Mouse (Mus musculus) stomach, embryonic 14.5 days (tissue): ENCODE results near the gene Prpsap1. TPM values are rescaled to one million over a fixed set of nuclear protein-coding genes. Genes with fewer than 3 reads are reported as not detected.

Experiments used
- ATAC-seq: fragments of 200-750 bp; cut with Nextera tagmentation; 2 replicates; pipeline ENCODE4 v1.8.0; 2017; ENCODE audit warnings: low read depth, moderate TSS enrichment; ENCODE audit not compliant: insufficient number of reproducible peaks, insufficient read depth, low FRiP score
- H3K27ac ChIP-seq: fragments of 300-500 bp; sonication (generic); 2 replicates; pipeline ENCODE4 v1.5.1; 2014; ENCODE audit warnings: mild to moderate bottlenecking, low read length, moderate library complexity, mixed read lengths
- H3K27me3 ChIP-seq: fragments of 300-500 bp; sonication (generic); 2 replicates; pipeline ENCODE4 v1.6.1; 2014; ENCODE audit warnings: low read length, control low read depth, mixed read lengths; ENCODE audit not compliant: control insufficient read depth, insufficient read depth
- H3K36me3 ChIP-seq: fragments of 300-500 bp; sonication (generic); 2 replicates; pipeline ENCODE4 v1.6.1; 2014; ENCODE audit warnings: mild to moderate bottlenecking, control low read depth, low read length, moderate library complexity, mixed read lengths; ENCODE audit not compliant: control insufficient read depth, insufficient read depth
- H3K4me1 ChIP-seq: fragments of 300-500 bp; sonication (generic); 2 replicates; pipeline ENCODE4 v1.6.1; 2014; ENCODE audit warnings: low read length, control low read depth, mixed read lengths; ENCODE audit not compliant: control insufficient read depth, insufficient read depth
- H3K4me2 ChIP-seq: fragments of 300-500 bp; sonication (generic); replicated peaks from 2 replicates; pipeline ENCODE4 v1.6.1; 2014; ENCODE audit warnings: low read depth, low read length, control low read depth
- H3K4me3 ChIP-seq: fragments of 300-500 bp; sonication (generic); 2 replicates; pipeline ENCODE4 v1.5.1; 2014; ENCODE audit warnings: low read depth, low read length, control low read depth
- H3K9ac ChIP-seq: fragments of 300-500 bp; sonication (generic); replicated peaks from 2 replicates; pipeline ENCODE4 v1.6.1; 2014; ENCODE audit warnings: low read depth, mild to moderate bottlenecking, control low read depth, low read length, moderate library complexity, mixed read lengths
- H3K9me3 ChIP-seq: fragments of 300-500 bp; sonication (generic); 2 replicates; pipeline ENCODE4 v1.6.1; 2016; ENCODE audit warnings: low read depth, low read length, control low read depth; ENCODE audit not compliant: control insufficient read depth
- WGBS: fragments of 180-500 bp; shearing (Covaris S2); extraction: QIAGEN DNeasy Blood & Tissue Kit; methylation state at CpG from one replicate; pipeline ENCODE4 v1.1.7; 2014; 5-methylcytosine and 5-hydroxymethylcytosine counted together
- polyA plus RNA-seq: library from polyadenylated mRNA; unstranded; fragments of >200 nt; fragmentation: Nextera tagmentation; extraction: Ambion mirVana; gene quantifications from 2 replicates; pipeline ENCODE4 v1.2.1, GENCODE M21; 2014

The Prpsap1 gene
- polyA plus RNA-seq, 1 experiment from 2014 or later, result 218 TPM

DNA sequence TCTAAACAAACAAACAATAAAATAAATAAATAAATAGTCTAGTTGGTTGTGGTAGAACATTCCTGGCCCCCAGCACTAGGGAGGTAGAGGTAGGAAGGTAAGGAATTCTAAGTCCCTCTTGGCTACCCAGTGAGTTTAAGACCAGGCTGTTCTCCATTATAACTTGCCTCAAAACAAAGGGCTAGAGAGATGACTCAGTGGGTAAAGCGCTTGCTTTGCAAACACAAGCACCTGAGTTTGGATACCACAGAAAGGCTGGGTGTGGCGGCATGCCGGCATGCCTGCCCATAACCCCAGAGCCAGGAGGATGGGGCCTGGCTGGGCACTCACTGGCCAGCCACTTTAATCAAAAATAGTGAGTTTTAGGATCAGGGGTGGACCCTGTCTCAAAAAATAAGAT is 28.0 kb upstream of the Prpsap1 start:
- no peak overlapping the region for H3K27ac ChIP-seq
- WGBS, result 68% methylated on average over 3 of the region's 3 CpGs
- no peaks in the 10 kb centered on the region for H3K9me3 ChIP-seq
- peaks cover 26% of the 10 kb centered on the region for H3K4me1 ChIP-seq
- ATAC-seq, result no peak; the same call in 1 of the 2 replicates
- H3K4me3 ChIP-seq, result no peak overlapping the region
- no peaks in the 10 kb centered on the region for H3K27me3 ChIP-seq
- H3K9ac ChIP-seq, result no peak overlapping the region
- H3K36me3 ChIP-seq, result no peaks in the 10 kb centered on the region
- no peak overlapping the region for H3K4me2 ChIP-seq

DNA sequence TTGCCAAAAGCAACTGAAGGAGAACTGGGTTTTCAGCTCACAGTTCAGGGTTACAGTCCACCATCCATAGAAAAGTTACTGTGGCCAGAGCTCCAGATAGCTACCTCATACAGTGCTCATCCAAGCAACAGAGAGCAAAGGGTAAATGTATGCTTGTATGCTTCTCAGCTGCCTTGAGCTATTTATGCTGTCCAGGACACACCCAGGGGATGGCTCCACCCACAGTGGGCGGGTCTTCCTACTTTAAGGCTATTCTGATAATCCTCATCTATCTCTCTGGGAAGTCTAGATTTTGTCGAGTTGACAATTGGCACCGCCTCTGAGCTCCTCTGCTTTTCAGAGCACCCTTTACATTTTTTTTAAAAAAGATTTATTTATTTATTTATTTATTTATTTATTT is 27.1 kb upstream of the Prpsap1 start:
- H3K27ac ChIP-seq, result no peak overlapping the region
- no peak overlapping the region for H3K4me3 ChIP-seq
- no peaks in the 10 kb centered on the region for H3K9me3 ChIP-seq
- H3K27me3 ChIP-seq, result no peaks in the 10 kb centered on the region
- no peak for ATAC-seq
- H3K4me1 ChIP-seq, result peaks cover 26% of the 10 kb centered on the region
- H3K36me3 ChIP-seq, result no peaks in the 10 kb centered on the region
- H3K4me2 ChIP-seq, result no peak overlapping the region
- no peak overlapping the region for H3K9ac ChIP-seq
- WGBS, result 55% methylated on average over 3 of the region's 3 CpGs

- Histone ChIP-seq H3K9me3 (no peaks in the 10 kb centered on the region), H3K27me3 (no peaks in the 10 kb centered on the region), H3K4me3 (no peak overlapping the region), H3K4me2 (no peak overlapping the region), H3K4me1 (peaks cover 21% of the 10 kb centered on the region), H3K9ac (no peak overlapping the region), H3K36me3 (no peaks in the 10 kb centered on the region), H3K27ac (peak overlapping the region; percentile 87; the same call in 1 of the 2 replicates)
- WGBS, result 30% methylated on average over 8 of the region's 8 CpGs
- ATAC-seq, result peak; percentile 61; the same call in 1 of the 2 replicates
These were observed 24.5 kb upstream of the Prpsap1 start for GRCm38 (mm10) chr11:116518482-116518881.

- H3K9ac ChIP-seq, result no peak overlapping the region
- no peak for ATAC-seq
- no peaks in the 10 kb centered on the region for H3K36me3 ChIP-seq
- H3K4me2 ChIP-seq, result no peak overlapping the region
- H3K27me3 ChIP-seq, result no peaks in the 10 kb centered on the region
- H3K4me3 ChIP-seq, result no peak overlapping the region
- WGBS, result 24% methylated on average over 24 of the region's 24 CpGs
- no peak overlapping the region for H3K27ac ChIP-seq
- peaks cover 4% of the 10 kb centered on the region for H3K4me1 ChIP-seq
- no peaks in the 10 kb centered on the region for H3K9me3 ChIP-seq
These were observed 21.5 kb upstream of the Prpsap1 start for GRCm38 (mm10) chr11:116515330-116516020.

GRCm38 (mm10) chr11:116513531-116514038 is 19.6 kb upstream of the Prpsap1 start:
- Histone ChIP-seq H3K9me3 (no peaks in the 10 kb centered on the region), H3K9ac (no peak overlapping the region), H3K27ac (no peak overlapping the region), H3K4me3 (no peak overlapping the region), H3K4me1 (peaks cover 2% of the 10 kb centered on the region; the same call in 1 of the 2 replicates), H3K27me3 (no peaks in the 10 kb centered on the region), H3K36me3 (no peaks in the 10 kb centered on the region), H3K4me2 (no peak overlapping the region)
- WGBS, result 61% methylated on average over 4 of the region's 4 CpGs
- ATAC-seq, result no peak

DNA sequence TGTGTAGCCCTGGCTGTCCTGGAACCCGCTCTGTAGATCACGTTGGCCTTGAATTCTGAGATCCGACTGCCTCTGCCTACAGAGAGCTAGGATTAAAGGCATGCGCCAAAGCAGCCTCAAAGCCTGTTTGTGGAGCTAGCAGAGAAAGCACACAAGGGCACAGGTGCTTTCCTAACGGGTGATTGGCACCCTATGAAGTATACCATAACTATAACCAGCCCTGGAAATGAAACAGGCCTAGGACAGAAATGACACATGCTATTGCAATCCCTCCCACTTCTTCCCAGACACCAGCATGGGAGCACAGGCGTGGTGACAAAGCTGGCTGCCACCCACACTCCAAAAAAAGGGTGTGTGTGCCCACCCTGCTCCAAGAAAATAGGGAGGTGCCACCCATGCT is 19.0 kb upstream of the Prpsap1 start:
- Histone ChIP-seq H3K4me2 (no peak overlapping the region), H3K9me3 (no peaks in the 10 kb centered on the region), H3K4me3 (no peak overlapping the region), H3K36me3 (no peaks in the 10 kb centered on the region), H3K27ac (no peak overlapping the region), H3K27me3 (no peaks in the 10 kb centered on the region), H3K4me1 (no peaks in the 10 kb centered on the region; the same call in 1 of the 2 replicates), H3K9ac (no peak overlapping the region)
- no peak for ATAC-seq
- WGBS, result 82% methylated on average over 6 of the region's 6 CpGs

DNA sequence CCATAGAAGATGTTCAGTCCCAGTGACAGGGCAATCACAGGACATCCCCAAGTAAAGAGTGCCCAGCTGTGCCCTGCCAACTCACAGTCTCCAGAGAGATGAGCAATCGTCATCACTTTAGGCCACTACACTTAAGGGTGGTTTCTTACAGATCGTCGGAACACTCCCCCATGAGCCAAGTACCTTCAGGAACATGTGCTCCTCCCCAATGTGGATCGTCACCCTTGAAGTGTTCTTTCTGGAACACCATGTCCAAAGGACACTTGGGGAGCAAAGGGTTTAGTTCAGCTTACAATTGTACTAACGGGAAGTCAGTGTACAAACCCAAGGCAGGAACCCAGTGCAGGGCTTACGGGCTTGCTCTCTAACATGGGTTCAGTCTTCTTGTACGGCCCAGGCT is 18.2 kb upstream of the Prpsap1 start:
- Histone ChIP-seq H3K4me1 (no peaks in the 10 kb centered on the region), H3K27me3 (no peaks in the 10 kb centered on the region), H3K4me2 (no peak overlapping the region), H3K36me3 (no peaks in the 10 kb centered on the region), H3K27ac (no peak overlapping the region), H3K4me3 (no peak overlapping the region), H3K9me3 (no peaks in the 10 kb centered on the region), H3K9ac (no peak overlapping the region)
- WGBS, result 91% methylated on average over 7 of the region's 7 CpGs
- no peak for ATAC-seq

DNA sequence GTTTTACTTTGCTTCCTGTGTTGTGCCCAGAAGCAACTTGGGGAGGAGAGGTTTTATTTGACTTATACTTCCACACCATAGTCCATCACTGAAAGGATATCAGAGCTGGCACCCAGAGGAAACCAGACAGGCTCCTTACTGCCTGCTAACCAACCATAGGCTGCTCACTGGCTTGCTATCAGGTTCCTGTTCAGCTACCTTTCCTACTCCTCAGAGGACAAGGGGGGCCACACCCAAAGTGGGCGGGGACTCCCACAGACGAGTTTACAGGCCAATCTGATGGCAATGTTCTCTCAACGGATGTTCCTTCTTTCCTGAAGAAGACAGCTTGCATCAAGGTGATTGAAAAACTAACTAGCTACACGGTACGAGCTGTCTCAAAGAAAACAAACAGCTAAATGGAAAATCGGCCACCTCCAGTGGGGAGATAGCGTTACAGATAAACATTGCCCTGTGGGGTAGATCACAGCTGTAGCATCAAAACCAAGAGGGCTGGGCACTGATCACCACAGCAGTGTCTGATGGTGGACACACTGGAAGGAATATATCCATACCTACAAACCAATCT is 17.4 kb upstream of the Prpsap1 start:
- no peaks in the 10 kb centered on the region for H3K27me3 ChIP-seq
- no peak for ATAC-seq
- 55% methylated on average over 7 of the region's 7 CpGs for WGBS

More for the DNA sequence above, 17.4 kb upstream of the Prpsap1 start:
- Histone ChIP-seq H3K9ac (no peak overlapping the region), H3K4me2 (no peak overlapping the region), H3K36me3 (no peaks in the 10 kb centered on the region), H3K27ac (no peak overlapping the region), H3K9me3 (no peaks in the 10 kb centered on the region), H3K4me1 (no peaks in the 10 kb centered on the region), H3K4me3 (no peak overlapping the region)
